Mouse (Mus musculus) intestine, embryonic 14.5 days (tissue): ENCODE measurements around the gene Ppil1. TPM values are rescaled to one million over a fixed set of nuclear protein-coding genes. Genes with fewer than 3 reads are reported as not detected.

ENCODE experiments used
- ATAC-seq: fragments of 200-750 bp; cut with Nextera tagmentation; replicated peaks from 2 replicates; pipeline ENCODE4 v1.8.0; 2017; ENCODE audit warnings: low read depth, moderate number of reproducible peaks, moderate TSS enrichment, moderate library complexity; ENCODE audit not compliant: low FRiP score, low TSS enrichment
- DNase-seq: peaks from one replicate; pipeline ENCODE4 v3.0.0-alpha.2; 2018; ENCODE audit warnings: low spot score
- H3K27ac ChIP-seq: fragments of 300-500 bp; sonication (generic); 2 replicates; pipeline ENCODE4 v1.5.1; 2014; ENCODE audit warnings: low read depth, mild to moderate bottlenecking, control low read depth
- H3K27me3 ChIP-seq: fragments of 300-500 bp; sonication (generic); replicated peaks from 2 replicates; pipeline ENCODE4 v1.6.1; 2014; ENCODE audit warnings: low read length, control low read depth; ENCODE audit not compliant: control insufficient read depth, insufficient read depth
- H3K36me3 ChIP-seq: fragments of 300-500 bp; sonication (generic); 2 replicates; pipeline ENCODE4 v1.6.1; 2014; ENCODE audit warnings: low read length, control low read depth; ENCODE audit not compliant: control insufficient read depth, insufficient read depth
- H3K4me1 ChIP-seq: fragments of 300-500 bp; sonication (generic); replicated peaks from 2 replicates; pipeline ENCODE4 v1.6.1; 2014; ENCODE audit warnings: low read length, control low read depth, mixed read lengths; ENCODE audit not compliant: control insufficient read depth, insufficient read depth
- H3K4me2 ChIP-seq: fragments of 300-500 bp; sonication (generic); 2 replicates; pipeline ENCODE4 v1.6.1; 2014; ENCODE audit warnings: low read length
- H3K4me3 ChIP-seq: fragments of 300-500 bp; sonication (generic); 2 replicates; pipeline ENCODE4 v1.5.1; 2014; ENCODE audit warnings: low read depth, low read length, control low read depth, mixed read lengths
- H3K9ac ChIP-seq: fragments of 300-500 bp; sonication (generic); 2 replicates; pipeline ENCODE4 v1.6.1; 2014; ENCODE audit warnings: mild to moderate bottlenecking, low read length
- H3K9me3 ChIP-seq: fragments of 300-500 bp; sonication (generic); 2 replicates; pipeline ENCODE4 v1.6.1; 2016; ENCODE audit warnings: low read length, control low read depth; ENCODE audit not compliant: control insufficient read depth
- WGBS: fragments of 180-500 bp; shearing (Covaris S2); extraction: QIAGEN DNeasy Blood & Tissue Kit; methylation state at CpG from one replicate; pipeline ENCODE4 v1.1.7; 2014; 5-methylcytosine and 5-hydroxymethylcytosine counted together
- polyA plus RNA-seq: library from polyadenylated mRNA; unstranded; fragments of >200 nt; fragmentation: Nextera tagmentation; extraction: Ambion mirVana; gene quantifications from 2 replicates; pipeline ENCODE4 v1.2.1, GENCODE M21; 2014

Ppil1 gene
- polyA plus RNA-seq, 1 experiment from 2014 or later = 165 TPM

DNA sequence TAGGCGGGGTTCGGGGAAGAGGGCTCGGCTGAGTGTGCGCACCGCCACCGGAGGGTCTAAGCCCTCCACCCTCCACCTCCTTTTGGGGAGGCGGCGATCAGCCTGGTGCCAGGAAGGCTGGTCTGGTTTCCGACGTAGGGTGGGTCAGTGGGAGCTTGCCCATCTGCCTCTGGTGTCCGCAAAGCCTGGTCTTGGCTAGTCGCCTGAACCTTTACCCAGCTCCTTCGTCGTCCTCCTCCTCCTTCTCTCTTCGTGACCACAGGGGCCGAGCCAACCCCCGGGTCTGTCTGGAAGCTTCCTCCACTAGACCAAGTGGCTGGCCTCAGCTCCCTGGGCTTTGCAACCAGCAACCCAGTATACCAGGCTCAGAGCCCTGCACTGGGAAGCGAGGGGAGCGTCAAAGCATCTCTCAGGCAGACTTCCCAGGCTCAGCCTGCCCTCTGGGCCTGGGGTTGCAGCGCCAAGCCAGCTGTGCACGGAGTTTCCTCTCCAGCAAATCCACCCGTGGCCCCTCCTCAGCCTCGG lies 25.5 kb downstream of the Ppil1 start:
- DNase-seq (peak; percentile 72), ATAC-seq (no peak)
- H3K4me2 ChIP-seq = peak overlapping the region; percentile 99
- H3K9ac ChIP-seq = peak overlapping the region; percentile 58; the same call in 1 of the 2 replicates
- H3K36me3 ChIP-seq = no peaks in the 10 kb centered on the region
- WGBS = 3% methylated on average over 23 of the region's 23 CpGs
- H3K4me3 ChIP-seq = peak overlapping the region; percentile 63
- no peaks in the 10 kb centered on the region for H3K9me3 ChIP-seq
- no peak overlapping the region for H3K27ac ChIP-seq
- peaks cover 8% of the 10 kb centered on the region; the same call in 1 of the 2 replicates for H3K27me3 ChIP-seq
- peaks cover 7% of the 10 kb centered on the region; the same call in 1 of the 2 replicates for H3K4me1 ChIP-seq

- Histone ChIP-seq H3K9ac (peak within 1 kb of the TSS; percentile 58), H3K27me3 (peaks cover 8% of the 10 kb centered on the region; the same call in 1 of the 2 replicates), H3K4me2 (peak within 1 kb of the TSS; percentile 99), H3K36me3 (no peaks in the 10 kb centered on the region), H3K4me1 (peaks cover 7% of the 10 kb centered on the region; the same call in 1 of the 2 replicates), H3K4me3 (peak within 1 kb of the TSS; percentile 63), H3K9me3 (no peaks in the 10 kb centered on the region), H3K27ac (no peak within 1 kb of the TSS)
- ATAC-seq (peak; percentile 67), DNase-seq (peak; percentile 74)
- under 1% methylated on average over 56 of the region's 73 CpGs for WGBS
Observed at GRCm38 (mm10) chr17:29237772-29238420, 26.1 kb downstream of the Ppil1 start, which contains the start of gene Cpne5. Gene Cpne5 (minus strand): TSS chr17:29238167.

DNA sequence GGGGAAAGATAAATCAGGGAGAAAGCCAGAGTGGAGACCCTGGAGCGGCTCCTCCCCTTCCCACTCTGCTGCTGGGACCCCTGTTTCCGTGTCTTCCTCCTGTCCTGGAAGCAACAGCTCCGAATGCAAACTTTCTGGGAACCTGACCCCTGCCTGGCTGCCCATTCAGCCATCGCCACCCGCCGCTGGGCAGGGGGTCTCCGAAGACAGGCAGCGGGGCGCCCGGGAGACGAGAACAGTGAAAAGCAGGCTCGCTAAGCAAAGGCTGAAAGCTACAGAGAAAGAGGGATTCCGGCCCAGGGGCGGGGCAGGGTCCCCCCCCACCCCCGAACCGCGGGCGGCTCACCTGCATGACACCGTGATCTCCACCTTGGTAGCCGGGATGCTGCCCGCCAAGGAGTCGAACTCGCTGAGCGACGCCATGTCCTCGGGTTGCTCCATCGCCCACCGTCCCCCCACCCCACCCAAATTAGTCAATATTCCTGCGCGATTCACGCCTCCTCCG lies 26.7 kb downstream of the Ppil1 start:
- Histone ChIP-seq H3K4me3 (peak overlapping the region; percentile 63), H3K27ac (no peak overlapping the region), H3K9ac (peak overlapping the region; percentile 58), H3K4me2 (peak overlapping the region; percentile 99), H3K27me3 (peaks cover 8% of the 10 kb centered on the region; the same call in 1 of the 2 replicates), H3K4me1 (peaks cover 7% of the 10 kb centered on the region; the same call in 1 of the 2 replicates), H3K9me3 (no peaks in the 10 kb centered on the region), H3K36me3 (no peaks in the 10 kb centered on the region)
- DNase-seq (peak; percentile 68), ATAC-seq (0 out of 2 replicates have a peak, but pooled peaks have one; percentile 28)
- 2% methylated on average over 32 of the region's 32 CpGs for WGBS

- WGBS = 62% methylated on average over 7 of the region's 7 CpGs
- DNase-seq (no peak), ATAC-seq (no peak)
- no peak overlapping the region for H3K4me2 ChIP-seq
- H3K9me3 ChIP-seq = no peaks in the 10 kb centered on the region
- peaks cover 7% of the 10 kb centered on the region; the same call in 1 of the 2 replicates for H3K4me1 ChIP-seq
- no peak overlapping the region for H3K4me3 ChIP-seq
- no peak overlapping the region for H3K27ac ChIP-seq
- H3K27me3 ChIP-seq = peaks cover 8% of the 10 kb centered on the region; the same call in 1 of the 2 replicates
- no peak overlapping the region for H3K9ac ChIP-seq
- no peaks in the 10 kb centered on the region for H3K36me3 ChIP-seq
Observed at GRCm38 (mm10) chr17:29236111-29236510, 27.9 kb downstream of the Ppil1 start.

DNA sequence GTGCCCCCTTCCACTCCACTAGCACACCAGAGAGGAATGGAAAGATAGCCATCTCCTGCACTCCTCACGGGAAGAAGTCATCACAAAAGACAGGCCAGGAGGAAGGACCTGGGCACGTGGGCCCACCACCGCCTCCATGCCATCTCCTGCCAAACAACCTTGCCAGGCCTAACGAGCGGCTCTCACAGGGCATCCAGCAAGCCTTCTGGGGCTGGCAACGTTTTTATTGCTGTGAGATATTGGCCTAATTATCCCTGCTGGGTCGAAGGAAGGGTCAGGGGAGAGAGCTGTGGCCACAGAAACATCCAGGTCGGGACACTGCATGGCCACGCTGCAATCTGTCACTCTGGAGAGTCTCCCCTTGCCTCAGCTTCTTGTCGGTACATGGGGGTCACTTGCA lies 32.9 kb downstream of the Ppil1 start:
- ATAC-seq (no peak), DNase-seq (no peak)
- H3K4me1 ChIP-seq = no peaks in the 10 kb centered on the region
- WGBS = 71% methylated on average over 10 of the region's 10 CpGs
- no peak overlapping the region for H3K4me2 ChIP-seq
- H3K4me3 ChIP-seq = no peak overlapping the region
- H3K27me3 ChIP-seq = no peaks in the 10 kb centered on the region
- H3K9me3 ChIP-seq = no peaks in the 10 kb centered on the region
- no peaks in the 10 kb centered on the region for H3K36me3 ChIP-seq
- no peak overlapping the region for H3K27ac ChIP-seq
- H3K9ac ChIP-seq = no peak overlapping the region

DNA sequence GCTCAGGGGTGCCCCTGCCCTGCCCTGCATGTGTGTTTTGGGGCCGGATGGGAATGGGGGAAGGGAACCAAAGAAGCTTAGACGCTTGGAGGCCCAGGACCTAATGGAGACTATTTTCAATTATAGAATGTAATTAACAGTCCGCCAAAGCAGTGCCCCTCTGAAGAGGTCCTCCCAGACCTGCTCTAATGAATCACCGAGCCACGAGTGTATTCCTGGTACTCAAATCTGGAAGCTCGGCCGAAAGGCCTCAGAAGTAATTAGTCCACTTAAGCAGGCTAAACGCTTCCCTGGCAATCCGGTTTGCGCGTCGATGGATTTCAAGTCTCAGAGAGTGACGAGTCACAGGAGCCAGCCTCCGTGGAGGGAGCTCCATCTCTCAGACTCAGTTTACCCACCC lies 43.4 kb downstream of the Ppil1 start:
- DNase-seq (no peak), ATAC-seq (no peak)
- no peaks in the 10 kb centered on the region for H3K27me3 ChIP-seq
- H3K36me3 ChIP-seq = no peaks in the 10 kb centered on the region
- no peaks in the 10 kb centered on the region for H3K4me1 ChIP-seq
- H3K27ac ChIP-seq = no peak overlapping the region
- no peaks in the 10 kb centered on the region for H3K9me3 ChIP-seq
- no peak overlapping the region for H3K9ac ChIP-seq
- no peak overlapping the region for H3K4me2 ChIP-seq
- 74% methylated on average over 14 of the region's 14 CpGs for WGBS
- H3K4me3 ChIP-seq = no peak overlapping the region

DNA sequence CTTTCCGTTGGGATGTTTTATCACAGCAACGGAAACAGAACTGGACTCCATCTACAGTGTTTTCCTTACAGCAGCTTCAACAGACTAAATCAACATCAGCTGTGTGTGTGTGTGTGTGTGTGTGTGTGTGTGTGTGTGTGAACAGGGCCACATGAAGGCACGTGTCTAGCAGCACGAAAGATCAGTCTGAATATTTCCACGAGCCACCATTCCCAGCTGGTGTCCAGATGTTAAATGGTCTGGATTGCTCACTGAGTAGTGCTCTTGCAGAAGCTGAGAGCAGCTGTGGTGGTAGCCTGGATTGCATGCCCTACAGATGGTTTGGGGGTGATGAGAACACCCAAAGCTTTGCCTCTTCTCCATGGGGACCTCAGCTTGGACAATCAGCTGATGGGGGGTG lies 46.0 kb downstream of the Ppil1 start:
- H3K4me3 ChIP-seq = no peak overlapping the region
- no peak overlapping the region for H3K9ac ChIP-seq
- H3K36me3 ChIP-seq = no peaks in the 10 kb centered on the region
- H3K27me3 ChIP-seq = no peaks in the 10 kb centered on the region
- H3K27ac ChIP-seq = no peak overlapping the region
- no peak for ATAC-seq
- WGBS = 58% methylated on average over 5 of the region's 5 CpGs
- H3K4me1 ChIP-seq = no peaks in the 10 kb centered on the region; the same call in 1 of the 2 replicates
- H3K4me2 ChIP-seq = no peak overlapping the region
- H3K9me3 ChIP-seq = no peaks in the 10 kb centered on the region
- no peak for DNase-seq

- Histone ChIP-seq H3K9me3 (no peaks in the 10 kb centered on the region), H3K27ac (no peak overlapping the region), H3K36me3 (no peaks in the 10 kb centered on the region), H3K9ac (no peak overlapping the region), H3K4me2 (no peak overlapping the region), H3K4me1 (no peaks in the 10 kb centered on the region; the same call in 1 of the 2 replicates), H3K4me3 (no peak overlapping the region), H3K27me3 (no peaks in the 10 kb centered on the region)
- DNase-seq (no peak), ATAC-seq (no peak)
- WGBS = 58% methylated on average over 7 of the region's 7 CpGs
Observed at GRCm38 (mm10) chr17:29216078-29216477, 47.9 kb downstream of the Ppil1 start.
